Mouse (Mus musculus) fat pad, adult 2 months (tissue): ENCODE measurements at regions not wholly inside any gene's neighbourhood (a gene's known extent, or its start where the extent isn't known, plus 50 kb on each side); places are given as distances from the start of the nearest gene placed in this dataset.

ENCODE experiments used
- DNase-seq: peaks from one replicate; pipeline ENCODE4 v3.0.0-alpha.2; 2011; ENCODE audit warnings: low read depth, low spot score; ENCODE audit errors: extremely low read depth

DNA sequence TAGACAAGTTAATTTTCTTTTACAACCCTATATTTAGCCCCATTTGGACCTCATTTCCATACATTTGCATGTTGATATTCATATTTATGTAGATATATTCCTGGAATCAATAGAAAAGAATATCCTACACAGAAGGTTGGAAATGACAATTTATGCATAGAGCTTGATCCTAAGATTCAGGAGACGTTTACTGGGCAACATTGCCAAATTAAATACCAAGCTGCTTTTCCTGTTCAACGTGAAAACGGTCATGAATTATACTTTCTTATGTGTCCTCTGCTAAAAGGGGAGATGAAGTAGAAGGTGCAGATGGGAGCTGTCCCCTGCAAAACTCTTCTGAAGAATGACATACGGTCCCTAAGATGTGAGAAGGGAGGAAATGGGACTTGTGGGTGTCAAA, 2888.9 kb upstream of the Lrrc6 start:
- no peak for DNase-seq

DNA sequence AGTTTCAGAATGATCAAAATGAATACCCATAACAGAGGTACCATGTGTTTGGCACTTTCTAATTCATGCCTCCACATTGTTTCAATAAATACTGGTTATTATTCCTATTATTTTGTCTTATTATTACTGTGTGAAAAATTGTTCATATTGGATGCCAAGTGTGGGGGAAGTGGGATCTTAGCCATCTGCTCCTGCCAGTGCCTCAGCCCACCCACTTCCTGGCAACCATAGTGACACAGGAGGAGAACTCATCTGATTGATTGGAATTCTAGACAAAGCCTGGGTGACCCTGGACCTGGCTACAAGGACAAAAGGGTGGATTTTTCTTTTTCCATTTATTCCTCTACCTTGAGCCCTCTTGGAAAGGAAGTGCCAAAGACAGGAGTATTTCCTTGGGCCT, 2886.8 kb upstream of the Lrrc6 start:
- DNase-seq = no peak

DNA sequence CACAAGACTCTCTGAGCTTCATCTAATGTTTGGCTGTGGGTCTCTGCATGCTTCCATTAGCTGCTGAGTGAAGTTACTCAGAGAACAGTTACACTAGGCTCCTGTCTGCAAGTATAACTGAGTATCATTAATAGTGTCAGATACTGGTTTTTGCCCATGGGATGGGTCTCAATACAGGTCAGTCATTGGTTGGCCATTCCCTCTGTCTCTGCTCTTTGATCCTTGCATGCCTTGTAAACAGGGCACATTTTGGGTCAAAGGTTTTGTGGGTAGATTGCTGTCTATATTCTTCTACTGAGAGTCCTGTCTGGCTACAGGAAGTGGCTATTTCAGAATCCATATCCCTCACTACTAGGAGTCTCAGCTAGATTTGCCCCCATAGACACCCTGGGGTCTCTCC, 2864.7 kb upstream of the Lrrc6 start:
- DNase-seq = no peak

DNA sequence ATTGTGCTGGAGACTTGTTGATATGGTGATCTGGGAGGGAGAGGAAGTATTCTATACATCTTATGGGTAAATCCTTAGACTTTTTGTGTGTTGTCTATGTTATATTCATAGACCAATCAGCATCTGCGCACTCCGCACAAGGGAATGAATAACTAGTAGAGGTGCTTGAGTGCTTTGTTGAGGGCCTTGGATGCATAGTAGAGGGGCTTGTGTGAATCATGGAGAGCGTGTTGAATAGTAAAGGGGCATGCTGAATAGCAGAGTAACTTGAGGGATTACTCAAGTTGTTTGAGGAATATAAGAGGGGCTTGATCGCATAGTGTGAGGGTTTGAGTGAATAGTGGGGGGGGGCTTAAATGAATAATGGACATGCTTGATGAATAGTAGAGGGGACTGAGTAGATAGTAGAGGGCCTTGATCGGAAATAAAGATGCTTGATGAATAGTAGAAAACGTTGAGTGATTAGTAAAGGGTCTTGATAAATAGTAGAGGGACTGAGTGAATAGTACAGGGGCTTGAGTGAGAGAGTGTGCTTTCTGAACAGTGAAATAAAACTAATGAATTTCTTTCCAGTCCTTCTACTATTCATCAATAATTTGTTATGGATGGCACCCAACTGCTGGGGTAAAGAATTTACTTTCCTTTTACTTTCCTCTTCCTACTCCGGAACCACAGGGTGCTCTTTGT, 2849.5 kb upstream of the Lrrc6 start:
- DNase-seq = no peak

DNA sequence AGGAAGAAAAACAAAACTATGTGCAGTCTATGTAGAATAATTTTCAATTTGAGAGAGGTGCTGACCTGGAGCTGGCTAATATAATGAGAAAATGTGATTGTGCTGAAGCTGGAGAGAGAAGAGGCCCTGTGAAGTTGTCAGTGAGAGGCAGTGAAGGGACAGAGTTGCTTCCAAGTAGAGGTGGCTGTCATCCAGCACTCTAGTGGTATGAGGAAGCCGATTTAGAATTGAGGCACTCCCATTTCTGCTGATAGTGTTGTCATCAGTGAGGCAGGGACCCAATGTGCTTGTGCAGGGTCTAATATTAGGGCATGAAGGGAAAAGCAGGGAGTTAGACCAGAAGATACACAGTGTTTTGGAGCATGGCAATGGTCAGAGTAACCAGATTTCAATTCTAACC, 2845.4 kb upstream of the Lrrc6 start:
- DNase-seq = no peak

DNA sequence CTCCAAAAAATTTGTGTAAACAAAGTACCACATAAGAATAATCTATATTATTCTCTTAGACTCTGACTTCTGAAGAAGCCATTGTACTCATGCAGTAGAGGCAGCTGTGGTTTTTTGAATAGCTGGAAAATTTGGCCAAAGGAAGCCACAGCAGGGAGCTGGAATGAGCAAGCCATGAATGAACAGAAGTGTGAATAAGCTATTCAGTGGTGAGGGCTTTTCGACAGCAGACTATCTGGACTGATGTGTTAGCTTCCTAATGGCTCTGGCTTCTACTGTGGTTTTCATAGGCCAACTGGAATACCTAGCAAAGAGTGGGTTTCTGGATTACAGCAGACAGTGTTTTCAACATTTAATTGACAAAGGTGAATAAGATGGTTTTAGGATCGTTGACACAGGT, 2842.0 kb upstream of the Lrrc6 start:
- no peak for DNase-seq

DNA sequence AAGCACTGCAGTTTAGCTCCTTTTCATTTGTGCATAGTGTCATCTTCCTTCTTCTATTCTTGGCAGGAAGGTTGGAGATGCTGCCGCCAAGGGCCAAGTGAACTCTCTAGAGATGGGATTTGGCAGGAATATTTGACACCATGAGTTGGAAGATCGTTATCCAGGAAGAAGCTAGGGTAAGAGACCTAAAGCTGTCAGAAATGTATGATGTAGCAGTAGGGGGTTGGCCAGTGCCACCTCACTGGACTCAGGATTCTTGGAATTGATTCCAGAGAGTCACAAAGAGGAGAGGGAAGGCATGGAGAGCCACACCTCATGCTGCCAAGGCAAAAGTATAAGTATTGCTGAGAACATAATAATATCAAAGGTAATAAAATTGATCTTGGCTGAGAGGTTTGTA, 2835.8 kb upstream of the Lrrc6 start:
- no peak for DNase-seq

DNA sequence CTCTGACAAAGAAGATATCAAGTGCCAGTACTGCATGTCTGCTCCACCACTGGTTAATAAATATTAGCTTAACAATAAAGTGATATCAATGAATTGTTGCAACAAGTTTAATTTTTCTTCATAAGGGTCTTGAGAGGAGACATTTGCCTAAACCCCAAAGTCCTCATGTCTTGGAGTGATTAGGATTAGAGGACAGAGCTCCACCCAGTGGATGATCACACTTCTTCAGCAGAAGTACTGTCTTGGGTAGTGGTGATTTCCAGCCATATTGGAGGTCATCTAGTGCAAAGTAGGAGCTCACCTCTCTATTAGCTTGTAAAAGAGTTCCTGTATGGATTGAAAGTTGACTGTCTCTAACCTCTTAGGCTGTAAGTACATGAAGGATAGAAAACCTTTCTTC, 2825.8 kb upstream of the Lrrc6 start:
- no peak for DNase-seq

DNA sequence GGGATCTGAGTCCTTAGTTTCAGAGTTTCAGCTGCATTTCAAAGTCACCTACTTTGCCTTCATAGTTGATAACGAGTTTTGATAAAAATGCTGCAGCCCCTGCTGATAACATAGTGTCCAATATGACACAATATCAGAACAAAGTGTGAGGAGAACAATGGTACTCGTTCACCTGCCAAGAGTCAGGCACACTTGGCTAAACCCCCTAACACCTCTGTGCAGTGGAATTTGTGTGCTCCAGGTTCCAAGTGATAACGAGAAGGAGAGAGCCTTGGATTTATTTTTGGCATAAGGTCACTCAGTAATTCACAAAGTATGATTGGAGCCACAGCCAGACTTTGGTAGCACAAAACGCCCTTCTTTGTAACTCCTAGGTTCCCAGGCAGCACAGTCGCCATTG, 2802.4 kb upstream of the Lrrc6 start:
- no peak for DNase-seq

DNA sequence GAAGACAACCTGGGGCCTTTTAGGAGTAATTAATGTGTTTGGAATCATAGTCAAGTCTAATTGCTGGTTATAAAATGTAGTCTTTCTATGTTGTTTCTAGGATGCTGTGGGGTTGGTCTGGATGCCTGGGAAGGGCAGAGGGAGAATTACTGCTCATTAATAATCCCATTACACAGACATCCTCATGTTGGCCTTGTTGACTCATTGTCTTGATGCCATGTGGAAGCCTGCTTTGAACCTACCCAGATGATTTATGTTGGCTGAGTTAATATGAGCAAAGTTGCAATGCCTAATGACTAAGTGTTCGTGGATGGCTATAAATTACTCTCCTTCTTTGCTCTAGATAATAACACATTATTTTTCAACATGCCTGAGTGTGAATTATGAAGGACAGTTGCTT, 2790.6 kb upstream of the Lrrc6 start:
- DNase-seq = no peak

DNA sequence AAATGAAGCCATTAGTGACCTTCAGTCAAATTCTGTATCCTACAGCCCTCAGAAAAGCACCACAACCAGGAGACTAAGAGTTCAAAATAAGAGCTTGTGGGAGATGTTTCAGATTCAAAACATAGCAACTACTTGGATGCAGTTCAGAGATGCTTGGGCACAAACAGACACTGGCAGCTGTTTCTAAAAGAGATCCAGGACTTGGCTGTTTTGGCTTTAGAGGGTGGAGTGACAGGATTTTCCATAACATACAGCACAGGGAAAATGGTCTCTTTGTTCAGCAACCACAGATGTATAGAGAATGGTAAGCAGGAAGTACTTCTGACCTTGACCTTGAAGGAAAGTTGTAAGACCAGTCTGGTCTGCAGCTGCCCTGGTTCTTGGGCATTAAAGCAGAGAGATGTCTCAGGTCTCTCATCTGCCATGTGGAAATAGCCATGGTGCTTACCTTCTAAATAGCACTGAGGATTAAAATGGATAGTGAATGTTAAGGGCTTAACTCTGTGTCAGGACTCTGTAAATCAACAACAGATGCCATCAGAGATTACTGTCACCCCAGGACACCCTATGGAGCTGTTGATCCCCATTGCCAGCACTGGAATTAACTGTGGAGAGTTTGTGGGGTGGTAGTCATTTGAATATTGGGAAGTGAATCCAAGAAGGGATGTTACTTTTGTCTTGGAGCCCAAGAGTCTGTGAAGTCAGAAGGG, 2775.0 kb upstream of the Lrrc6 start:
- DNase-seq = no peak

DNA sequence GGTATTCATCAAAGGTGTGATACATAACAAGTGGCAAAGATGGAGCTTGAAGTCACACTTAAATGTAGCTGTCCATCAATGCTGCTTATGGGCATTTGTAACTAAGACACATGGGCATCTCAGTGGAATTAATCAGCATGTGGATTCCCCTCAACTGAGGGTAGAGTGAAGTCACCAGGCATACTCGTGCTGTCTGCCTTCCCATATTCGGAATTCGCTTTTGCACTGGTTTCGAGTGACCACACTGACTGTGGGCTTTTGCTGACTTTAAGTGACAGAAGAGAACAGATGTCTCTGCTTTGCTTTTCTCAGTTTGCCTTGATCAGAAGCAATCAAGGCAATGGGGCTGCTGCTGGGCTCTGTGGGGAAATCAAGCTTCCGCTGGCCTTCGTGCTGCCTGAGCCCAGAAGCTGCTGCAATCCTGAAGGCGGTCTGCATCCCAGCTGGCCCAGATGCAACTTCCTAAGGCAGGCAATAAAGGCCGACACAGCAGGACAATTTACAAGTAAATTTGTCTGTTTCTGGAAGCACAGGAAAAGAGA, 2773.6 kb upstream of the Lrrc6 start:
- no peak for DNase-seq

DNA sequence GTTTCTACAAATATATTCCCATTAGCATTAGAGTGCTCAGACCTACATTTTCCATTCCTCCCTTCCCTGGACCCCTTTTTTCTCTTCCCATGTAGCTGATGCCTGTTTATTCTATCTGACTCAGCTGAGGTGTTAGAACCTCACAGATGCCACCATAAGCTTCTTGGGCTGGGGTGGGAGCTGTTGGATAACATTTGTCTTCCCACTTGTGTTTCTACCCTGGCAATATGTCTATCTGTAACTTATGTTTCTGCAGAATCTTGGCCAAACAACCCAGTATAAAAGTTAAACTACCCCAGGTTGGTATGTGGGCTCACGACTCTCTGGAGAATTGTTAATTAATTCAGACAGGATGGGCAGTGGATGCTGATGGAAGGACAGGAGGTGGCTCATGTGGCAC, 2772.8 kb upstream of the Lrrc6 start:
- DNase-seq = no peak

DNA sequence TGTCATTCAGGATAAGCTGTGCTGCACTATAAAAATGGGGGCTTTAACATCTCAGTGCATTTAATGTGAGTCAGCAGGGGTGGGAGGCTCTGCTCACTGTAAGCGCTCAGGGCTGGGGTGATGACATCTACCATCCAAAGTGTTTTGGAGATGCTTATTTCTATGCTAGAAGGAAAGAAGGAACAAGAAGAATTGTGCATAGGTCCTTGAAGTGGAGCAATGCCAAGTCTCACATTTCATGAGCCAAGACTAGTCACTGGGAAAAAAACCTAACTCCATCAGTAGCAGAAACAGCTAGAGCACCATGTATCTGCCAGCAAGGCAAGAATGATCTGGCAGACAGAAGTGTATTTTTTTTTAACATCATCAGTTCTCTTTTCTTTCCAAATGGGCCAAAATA, 2761.2 kb upstream of the Lrrc6 start:
- DNase-seq = no peak

DNA sequence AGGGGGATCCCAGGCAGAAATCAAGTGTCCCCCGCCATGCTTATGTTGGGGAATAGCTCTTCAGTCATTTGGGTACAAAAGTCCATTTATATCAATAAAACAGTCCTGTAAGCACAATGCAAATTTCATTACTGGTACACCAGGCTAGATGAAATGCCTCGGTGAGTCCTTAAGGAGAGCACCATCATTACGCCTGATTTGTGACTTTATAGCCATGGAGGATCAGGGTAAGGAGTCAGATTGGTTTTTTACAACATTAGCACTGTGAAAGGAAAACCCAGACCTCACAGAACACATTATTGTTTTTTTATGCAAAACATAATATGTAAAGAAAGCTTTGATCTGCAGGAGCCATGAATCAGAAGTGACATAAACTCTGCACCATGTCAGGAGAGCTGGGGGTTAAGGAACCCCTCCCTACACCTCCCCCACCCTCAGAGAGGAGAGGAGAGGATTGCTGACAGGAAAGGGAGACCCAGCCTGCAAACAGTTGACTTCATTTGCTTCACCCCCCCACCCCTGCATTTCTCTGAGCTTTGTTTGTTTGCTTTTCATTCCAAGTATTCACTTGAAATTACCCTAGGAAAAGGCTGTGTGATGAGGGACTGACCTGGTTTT, 2756.6 kb upstream of the Lrrc6 start:
- DNase-seq = no peak

DNA sequence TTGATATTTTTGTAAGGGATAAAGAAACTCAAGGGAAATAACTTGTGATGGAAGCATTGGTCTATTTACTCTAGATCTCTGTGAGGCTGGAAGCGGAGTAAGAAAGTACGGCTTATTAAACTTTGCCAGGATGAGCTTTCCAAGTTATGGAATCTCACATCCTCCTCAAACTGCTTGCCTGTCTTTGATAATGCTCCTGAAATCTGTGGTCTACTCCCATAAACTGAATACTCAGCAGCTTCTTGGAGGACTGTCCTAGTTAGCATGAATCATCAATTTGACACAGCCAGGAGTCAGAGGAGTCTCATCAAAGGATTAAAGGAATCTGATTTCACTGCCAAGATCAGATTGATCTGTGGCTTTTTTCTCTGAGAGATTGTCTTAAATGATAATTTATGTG, 2753.0 kb upstream of the Lrrc6 start:
- DNase-seq = no peak

DNA sequence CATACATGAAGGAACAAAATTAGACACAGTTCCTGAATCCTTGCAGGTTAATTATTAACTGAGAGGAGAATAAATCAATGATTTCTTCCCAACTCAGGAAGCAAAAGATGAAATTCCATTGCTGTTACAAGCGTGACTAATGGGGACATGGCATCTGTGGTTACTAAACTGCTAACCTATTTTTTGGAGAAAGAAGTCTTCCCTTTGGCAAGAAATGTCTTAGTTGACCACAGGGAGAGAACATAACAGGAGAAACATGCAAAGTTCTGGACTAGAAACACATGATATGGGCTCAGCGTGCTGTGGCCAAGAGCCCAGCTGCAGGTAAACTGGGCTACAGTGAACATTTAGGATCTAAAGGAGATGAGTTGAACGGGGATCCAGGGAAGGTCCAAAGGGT, 2751.4 kb upstream of the Lrrc6 start:
- DNase-seq = no peak

DNA sequence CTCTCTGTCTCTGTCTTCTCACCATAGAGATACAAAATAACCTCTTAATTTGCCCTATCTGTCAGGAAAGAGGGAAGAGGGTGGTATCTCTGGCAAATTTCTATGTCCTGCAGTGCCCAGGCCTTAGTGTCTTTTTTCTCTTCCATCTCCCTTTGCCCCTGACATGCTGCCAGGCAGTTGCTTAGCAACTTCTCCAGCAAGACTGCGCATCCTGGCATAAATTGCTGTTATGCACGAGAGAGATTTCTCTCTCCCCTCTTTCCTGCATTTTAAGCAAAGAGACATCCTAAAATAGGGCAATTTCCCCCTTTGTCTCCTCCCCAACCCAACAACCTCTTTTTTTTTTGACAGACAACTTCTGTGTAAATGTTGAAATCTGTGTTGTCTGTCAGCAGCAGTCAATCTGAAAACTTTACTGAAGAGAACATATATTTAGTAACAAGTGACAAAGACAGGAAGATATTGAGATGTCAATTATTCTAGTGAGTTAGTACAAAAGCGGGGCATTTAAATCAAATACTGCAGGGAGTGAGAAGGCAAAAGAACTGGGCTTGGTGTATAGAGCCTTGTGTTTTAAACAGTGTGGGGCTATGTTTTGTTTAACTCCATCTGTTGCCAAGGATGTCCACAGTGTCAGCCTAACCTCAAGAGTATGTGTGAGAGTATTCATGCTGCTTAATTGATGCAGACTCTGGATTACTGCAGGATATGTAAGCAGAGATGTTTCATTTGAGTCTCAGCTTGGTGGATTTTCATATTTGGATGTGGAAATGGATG, 2745.7 kb upstream of the Lrrc6 start:
- DNase-seq = no peak

DNA sequence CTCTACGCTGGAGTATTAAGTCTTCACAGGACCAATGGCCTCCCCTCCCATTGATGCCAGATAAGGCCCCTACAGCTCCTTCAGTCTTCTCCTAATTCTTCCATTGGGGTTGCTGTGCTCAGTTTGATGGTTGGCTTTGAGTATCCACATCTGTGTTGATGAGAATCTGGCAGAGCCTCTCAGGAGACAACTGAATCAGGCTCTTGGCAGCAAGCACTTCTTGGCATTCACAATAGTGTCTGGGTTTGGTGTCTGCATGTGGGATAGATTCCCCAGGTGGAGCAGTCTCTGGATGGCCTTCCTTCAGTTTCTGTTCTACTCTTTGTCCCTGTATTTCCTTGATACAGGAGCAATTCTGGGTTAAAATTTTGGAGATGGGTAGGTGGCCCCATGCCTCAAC, 2734.6 kb upstream of the Lrrc6 start:
- DNase-seq = no peak

DNA sequence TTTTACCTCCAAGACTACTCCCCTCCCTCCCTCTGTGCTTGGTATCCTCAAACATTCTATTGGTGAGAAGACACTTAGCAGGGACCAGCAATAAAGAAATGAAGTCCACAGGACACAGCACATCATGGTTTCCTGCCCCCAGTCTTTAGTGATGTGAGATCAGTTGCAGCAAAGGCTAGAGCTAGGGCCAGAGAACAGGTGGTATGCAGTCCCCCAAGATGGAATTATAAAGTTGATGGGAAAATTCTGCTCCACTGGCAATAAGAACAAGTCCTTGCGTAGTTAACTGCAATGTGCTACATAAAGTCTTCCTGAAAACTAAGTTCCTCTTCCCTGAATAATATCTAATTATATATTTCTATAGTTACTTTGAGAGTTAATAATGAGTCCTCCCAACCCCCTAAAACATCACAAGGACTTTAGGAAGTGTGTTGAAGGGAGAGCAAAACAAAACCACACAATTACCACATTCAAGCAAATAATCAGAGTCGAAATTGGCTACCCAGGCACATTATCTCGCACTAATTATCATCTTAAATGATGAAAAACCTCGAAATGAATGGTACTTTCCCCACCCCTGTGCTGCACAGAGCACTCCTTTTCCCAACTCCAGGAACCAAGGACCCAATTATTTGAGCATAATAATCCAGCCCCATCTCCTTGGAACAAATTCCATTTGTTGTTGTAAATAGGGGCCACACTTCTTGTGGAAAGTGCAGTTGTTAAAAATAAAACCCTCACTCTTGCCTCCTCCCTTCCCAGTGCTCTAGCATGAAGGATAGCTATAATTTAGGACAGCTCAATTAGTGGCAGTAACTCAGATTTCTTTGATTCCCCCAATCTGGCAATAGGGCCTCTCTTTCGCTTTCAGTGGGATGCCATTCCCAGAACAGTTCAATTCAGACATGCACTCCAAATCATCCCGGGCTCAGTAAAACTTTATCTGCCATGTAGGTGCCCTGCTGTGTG, 2724.2 kb upstream of the Lrrc6 start:
- no peak for DNase-seq
